Mouse (Mus musculus) liver (tissue): ENCODE results near the gene Slc20a1.

Experiments
- DNase-seq: peaks from one replicate; pipeline ENCODE4 v3.0.0-alpha.2; 2020; ENCODE audit warnings: mixed read lengths

Slc20a1 gene

GRCm38 (mm10) chr2:129228571-129228970, 30.0 kb downstream of the Slc20a1 start:
- no peak for DNase-seq

GRCm38 (mm10) chr2:129229316-129229715, 30.8 kb downstream of the Slc20a1 start:
- DNase-seq: no peak

DNA sequence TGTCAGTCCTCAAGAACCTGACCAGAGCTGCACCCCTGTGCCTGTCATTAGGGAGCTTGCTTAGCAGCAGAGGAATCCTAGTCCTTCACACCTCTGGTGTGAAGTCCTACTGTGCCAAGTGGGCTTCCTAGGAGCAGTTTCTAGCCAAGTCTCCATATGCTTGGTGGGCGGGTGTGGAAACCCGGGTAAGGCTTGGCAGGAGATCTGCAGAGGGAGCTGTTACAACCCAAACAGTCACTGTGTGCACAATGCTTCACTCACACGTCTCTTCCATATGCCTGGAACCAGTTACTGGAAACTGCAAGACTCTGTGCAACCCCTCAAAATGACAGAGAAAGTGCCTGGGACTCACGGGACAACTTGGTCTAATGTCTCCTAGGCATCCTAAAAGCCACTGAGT, 33.5 kb downstream of the Slc20a1 start:
- DNase-seq: no peak

DNA sequence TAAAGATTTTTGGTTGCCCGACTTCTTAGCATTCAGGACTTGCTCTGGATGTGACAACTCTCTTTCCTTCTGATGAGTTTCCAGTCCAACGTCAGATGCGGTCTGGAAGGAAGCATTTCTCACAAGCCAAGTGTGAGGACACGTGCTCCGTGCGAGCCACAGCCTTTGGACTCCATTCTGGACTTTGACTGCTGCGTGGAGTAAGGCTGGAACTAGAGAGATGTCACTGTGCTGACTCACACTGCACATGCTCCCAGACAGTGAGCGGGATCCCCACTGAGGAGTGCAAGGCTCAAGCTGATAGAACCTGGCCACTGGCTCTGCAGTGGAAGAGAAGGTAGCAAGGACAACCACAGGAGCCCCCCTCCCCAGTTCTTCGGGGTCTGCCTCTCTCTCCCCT, 33.9 kb downstream of the Slc20a1 start:
- DNase-seq: peak; percentile 80

DNA sequence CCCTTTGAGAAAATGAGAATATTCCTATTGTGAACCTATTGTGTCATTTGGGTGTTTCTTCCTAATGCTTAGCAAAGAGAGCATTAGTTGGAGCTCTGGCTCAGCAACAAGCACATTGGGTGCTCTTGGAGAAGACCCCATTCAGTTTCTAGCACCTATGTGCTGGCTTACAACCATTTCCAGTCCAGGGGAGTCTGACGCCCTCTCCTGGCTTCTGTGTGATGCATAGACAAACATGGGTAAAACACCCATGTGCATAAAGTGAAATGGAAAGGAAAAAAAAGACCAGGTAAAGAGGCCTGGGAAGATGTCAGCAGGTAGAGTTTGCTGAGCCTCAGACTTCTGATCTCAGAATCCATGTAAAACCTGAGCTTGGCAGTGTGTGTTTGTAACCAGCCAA, 34.7 kb downstream of the Slc20a1 start:
- DNase-seq: peak; percentile 63

DNA sequence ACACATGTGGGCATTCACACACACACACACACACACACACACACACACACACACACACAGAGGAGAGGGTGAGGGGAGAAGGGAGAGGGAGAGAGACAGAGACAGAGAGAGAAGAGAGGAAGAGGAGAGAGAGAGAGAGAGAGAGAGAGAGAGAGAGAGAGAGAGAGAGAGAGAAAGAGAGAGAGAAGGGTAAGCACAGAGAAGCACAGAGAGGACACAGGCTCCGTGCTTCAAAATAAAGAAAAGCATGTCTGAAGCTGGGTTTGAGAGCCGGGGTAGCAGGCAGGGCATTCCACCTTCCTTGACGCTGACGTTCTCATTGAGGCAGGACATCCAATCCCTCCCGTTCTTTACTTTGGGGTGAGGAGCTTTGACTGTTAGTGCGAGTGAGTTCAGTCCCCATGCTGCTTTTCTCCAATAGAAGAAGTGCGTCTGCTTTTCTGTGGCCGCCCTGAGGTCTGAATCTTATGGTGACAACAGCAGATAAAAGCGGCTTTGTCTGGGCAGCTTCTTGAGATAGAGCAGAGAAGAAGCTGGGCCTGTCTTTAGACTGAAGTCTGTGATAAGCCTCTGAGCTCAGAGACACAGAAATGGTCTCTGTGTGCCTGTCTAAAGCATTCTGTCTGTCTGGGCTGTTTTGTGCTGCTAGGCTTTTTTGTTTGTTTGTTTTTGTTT, 35.4 kb downstream of the Slc20a1 start:
- DNase-seq: peak; percentile 77

GRCm38 (mm10) chr2:129234731-129235130, 36.2 kb downstream of the Slc20a1 start:
- no peak for DNase-seq

DNA sequence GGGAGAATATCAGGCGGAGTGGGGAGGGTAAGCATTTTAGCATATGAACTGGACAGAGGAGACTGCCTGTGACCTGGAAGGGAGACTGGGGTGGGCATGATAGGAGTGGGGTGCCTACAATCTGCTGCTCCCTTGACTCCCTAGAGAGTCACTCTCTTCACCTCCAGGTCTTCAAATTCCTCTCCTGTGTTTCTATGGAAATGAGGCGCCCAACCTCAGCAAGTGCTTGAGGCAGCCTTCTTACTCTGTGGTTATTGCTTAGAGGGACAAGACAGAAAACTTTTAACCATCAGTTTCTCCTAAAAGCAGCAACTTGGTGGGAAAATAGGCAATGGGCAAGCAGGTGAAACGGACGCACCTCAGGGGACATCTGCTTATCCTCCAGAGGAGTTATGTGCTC, 38.0 kb downstream of the Slc20a1 start:
- no peak for DNase-seq

DNA sequence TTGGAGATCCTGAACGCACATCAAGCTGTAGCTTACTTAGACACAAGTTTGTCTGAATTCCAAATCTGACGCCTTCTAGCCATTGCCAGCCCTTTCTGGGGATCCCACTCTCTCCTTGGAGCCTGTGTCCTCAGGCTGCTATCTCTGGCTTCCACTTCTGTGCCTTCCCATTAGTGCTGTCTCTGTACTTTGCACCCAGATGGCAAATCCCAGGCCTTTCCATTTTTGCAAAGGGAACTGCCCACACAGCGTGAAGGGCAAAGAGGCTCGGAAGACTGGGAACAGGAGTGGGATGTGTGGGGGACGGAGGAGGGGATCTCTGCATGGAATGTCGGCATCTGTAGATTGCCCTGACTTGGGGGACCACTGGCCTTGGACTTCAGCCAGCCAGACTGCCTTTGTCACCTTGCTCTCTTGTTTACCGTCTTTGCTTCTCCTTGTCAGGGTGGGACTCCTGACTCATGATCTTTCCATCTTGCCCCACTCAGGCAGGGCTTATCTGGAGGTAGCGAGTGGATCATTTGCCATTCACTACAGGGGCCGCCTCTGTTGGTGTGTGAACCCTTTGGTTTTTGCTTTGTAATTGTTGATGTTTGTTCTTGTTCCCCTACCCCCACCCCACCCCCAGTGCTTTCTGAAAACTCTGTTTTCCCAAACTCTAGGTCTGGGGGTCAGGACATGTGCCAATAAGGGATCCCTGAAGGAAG, 42.3 kb downstream of the Slc20a1 start:
- peak; percentile 83 for DNase-seq

- no peak for DNase-seq
Observed at GRCm38 (mm10) chr2:129241845-129242833, 43.6 kb downstream of the Slc20a1 start.

GRCm38 (mm10) chr2:129243005-129243404, 44.4 kb downstream of the Slc20a1 start:
- no peak for DNase-seq

DNA sequence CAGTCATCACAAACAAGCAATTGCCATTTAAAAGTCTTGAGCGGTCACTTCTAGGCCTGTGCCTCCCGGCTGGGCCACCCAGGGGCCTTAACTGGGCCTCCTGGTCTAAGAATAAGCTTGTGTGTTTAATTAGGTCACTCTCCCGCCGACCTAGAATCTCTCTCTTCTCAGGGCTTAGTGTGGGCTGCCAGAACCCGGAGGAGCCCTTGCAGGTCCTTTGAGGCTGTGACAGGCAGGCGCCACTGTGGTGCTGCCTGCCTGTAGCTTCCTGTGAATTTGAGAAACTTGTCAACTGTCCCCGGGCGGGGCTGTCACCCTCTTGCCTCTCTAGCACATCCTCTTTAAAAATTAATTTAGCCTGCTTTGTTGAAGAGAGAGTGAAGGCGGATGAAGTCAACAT, 45.2 kb downstream of the Slc20a1 start:
- DNase-seq: no peak

GRCm38 (mm10) chr2:129244446-129245120, 46.0 kb downstream of the Slc20a1 start:
- no peak for DNase-seq

GRCm38 (mm10) chr2:129245618-129246017, 47.1 kb downstream of the Slc20a1 start:
- DNase-seq: no peak

DNA sequence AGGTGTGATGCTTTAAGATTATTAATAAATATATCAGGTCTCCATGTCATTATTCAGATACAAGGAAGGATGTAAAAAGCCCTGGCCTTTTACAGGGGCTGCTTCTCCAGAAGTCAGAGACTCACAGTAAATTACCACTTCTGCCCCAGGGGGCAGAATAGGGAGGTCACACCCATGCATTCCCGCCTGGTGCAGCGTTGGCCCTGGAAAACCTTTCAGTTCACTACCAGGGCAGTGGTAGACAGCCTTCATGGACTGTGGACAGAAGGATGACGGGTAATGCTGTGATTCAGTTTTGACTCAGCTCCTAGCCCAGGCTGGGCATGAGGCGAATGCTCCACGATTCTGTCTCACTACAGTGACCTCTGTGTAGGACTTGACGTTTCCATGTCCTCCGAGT, 47.9 kb downstream of the Slc20a1 start:
- no peak for DNase-seq

- no peak for DNase-seq
Observed at GRCm38 (mm10) chr2:129246924-129247323, 48.4 kb downstream of the Slc20a1 start.

DNA sequence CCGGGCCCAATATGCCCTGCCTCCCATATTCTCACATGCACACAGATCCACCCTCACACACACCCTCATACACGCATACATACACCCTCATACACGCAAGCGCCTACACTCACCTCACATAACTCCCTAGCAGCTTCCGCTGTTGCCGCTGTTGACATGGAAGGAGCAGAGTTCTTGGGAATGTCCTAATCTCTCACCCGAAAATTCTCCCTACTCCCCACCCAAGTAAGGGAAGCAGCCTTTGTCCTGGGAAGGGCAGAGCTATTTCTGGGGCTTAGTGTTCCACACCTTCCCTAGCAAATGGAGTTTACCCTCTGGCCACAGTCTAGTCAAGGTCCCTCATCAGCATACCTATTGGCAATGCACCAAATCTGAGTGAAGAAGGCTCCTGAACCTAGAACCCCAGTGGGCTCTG, 49.1 kb downstream of the Slc20a1 start:
- DNase-seq: no peak

DNA sequence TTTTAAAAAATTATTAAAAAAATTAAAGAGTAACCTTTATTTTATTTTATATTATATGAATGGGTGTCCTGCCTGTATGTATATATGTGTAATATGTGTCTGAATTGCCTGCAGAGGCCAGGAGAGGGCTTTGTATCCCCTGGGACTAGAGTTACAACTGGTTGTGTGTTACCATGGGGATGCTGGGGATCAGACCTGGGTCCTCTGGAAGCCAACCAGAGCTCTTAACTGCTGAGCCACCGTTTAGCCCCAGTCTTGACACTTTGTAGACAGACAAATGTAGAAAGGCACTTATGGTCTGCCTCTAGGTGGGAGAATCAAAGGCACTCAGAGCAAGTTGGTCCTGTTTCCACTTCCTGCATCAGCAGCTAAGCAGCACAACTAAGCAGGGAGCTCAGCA, 50.8 kb downstream of the Slc20a1 start:
- no peak for DNase-seq

DNA sequence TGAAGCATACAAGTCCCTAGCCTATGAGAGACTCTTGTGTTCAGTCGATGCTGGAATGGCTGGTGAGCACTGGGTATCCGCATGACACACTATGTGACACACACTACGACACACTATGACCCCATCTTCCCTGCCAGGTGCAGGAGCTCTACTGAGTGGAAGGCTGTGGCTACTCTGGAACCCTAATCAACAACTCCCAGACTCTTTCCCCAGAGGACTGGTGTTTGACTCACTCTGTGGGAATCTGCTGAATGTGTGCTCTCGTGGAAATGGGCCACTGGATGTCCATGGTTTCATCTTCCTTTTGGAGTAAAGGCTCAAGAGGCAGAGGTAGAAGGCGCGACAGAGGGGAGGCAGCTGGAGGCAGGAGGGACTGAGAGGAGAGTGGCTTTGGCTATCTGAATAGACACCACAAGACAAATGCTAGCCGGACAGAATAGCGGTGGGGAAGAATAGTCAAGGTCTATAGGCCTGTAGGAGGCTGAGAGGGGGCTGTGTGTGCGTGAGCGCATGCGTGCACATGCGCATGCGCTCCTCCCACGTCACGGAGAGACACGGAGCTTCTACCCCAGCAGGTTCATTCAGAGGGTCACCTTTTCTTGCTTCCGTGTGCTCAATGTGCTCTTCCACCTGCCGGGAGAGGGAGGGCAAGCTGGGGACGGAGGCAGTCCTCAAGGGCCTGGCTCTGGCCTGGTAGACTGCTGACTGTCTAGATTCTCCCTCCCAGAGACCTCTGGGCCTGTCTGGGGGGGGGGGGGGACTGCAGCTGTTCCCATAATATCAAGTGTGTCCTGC, 54.5 kb downstream of the Slc20a1 start:
- no peak for DNase-seq

GRCm38 (mm10) chr2:129253631-129253970, 55.0 kb downstream of the Slc20a1 start:
- DNase-seq: no peak

GRCm38 (mm10) chr2:129254076-129254475, 55.5 kb downstream of the Slc20a1 start:
- no peak for DNase-seq

- DNase-seq: no peak
Observed at GRCm38 (mm10) chr2:129256006-129256405, 57.4 kb downstream of the Slc20a1 start.
